Mouse (Mus musculus) liver, embryonic 13.5 days (tissue): ENCODE measurements around the gene Nfib. TPM values are rescaled to one million over a fixed set of nuclear protein-coding genes. Genes with fewer than 3 reads are reported as not detected.
A peak's percentile ranks its signal among the peaks of the same experiment; 100 is the strongest.

ENCODE experiments used
- ATAC-seq: fragments of 200-750 bp; cut with Nextera tagmentation; 2 replicates; pipeline ENCODE4 v1.8.0; 2017; ENCODE audit warnings: low read depth, mild to moderate bottlenecking, moderate number of reproducible peaks, moderate library complexity
- DNase-seq: peaks from one replicate; pipeline ENCODE4 v3.0.0; 2022
- H3K27ac ChIP-seq: fragments of 300-500 bp; sonication (generic); 2 replicates; pipeline ENCODE4 v1.5.1; 2015; ENCODE audit warnings: moderate library complexity, mild to moderate bottlenecking, inconsistent platforms
- H3K27me3 ChIP-seq: fragments of 300-500 bp; sonication (generic); 2 replicates; pipeline ENCODE4 v1.6.1; 2015; ENCODE audit warnings: mild to moderate bottlenecking, inconsistent platforms
- H3K36me3 ChIP-seq: fragments of 300-500 bp; sonication (generic); 2 replicates; pipeline ENCODE4 v1.6.1; 2015; ENCODE audit warnings: mild to moderate bottlenecking, inconsistent platforms
- H3K4me1 ChIP-seq: fragments of 300-500 bp; sonication (generic); replicated peaks from 2 replicates; pipeline ENCODE4 v1.6.1; 2015; ENCODE audit warnings: inconsistent platforms
- H3K4me2 ChIP-seq: fragments of 300-500 bp; sonication (generic); 2 replicates; pipeline ENCODE4 v1.6.1; 2015; ENCODE audit warnings: inconsistent platforms, mild to moderate bottlenecking, moderate library complexity
- H3K4me3 ChIP-seq: fragments of 300-500 bp; sonication (generic); replicated peaks from 2 replicates; pipeline ENCODE4 v1.5.1; 2015; ENCODE audit warnings: mild to moderate bottlenecking, inconsistent platforms
- H3K9ac ChIP-seq: fragments of 300-500 bp; sonication (generic); 2 replicates; pipeline ENCODE4 v1.6.1; 2015; ENCODE audit warnings: mild to moderate bottlenecking, inconsistent platforms
- H3K9me3 ChIP-seq: fragments of 300-500 bp; sonication (generic); replicated peaks from 2 replicates; pipeline ENCODE4 v1.6.1; 2016; ENCODE audit warnings: inconsistent platforms
- WGBS: fragments of 180-500 bp; shearing (Covaris S2); methylation state at CpG from one replicate; pipeline ENCODE4 v1.1.7; 2015; ENCODE audit not compliant: insufficient replicate concordance; 5-methylcytosine and 5-hydroxymethylcytosine counted together
- polyA plus RNA-seq: library from polyadenylated mRNA; unstranded; fragments of >200 nt; fragmentation: Nextera tagmentation; extraction: Ambion mirVana; gene quantifications from 2 replicates; pipeline ENCODE4 v1.2.1, GENCODE M21; 2015

Nfib gene
- polyA plus RNA-seq, 1 experiment from 2014 or later = 4.9 TPM

- no peaks in the 10 kb centered on the region for H3K36me3 ChIP-seq
- WGBS = 51% methylated on average over 2 of the region's 2 CpGs
- DNase-seq = no peak
- no peak overlapping the region for H3K27ac ChIP-seq
- no peak overlapping the region for H3K9ac ChIP-seq
- no peak for ATAC-seq
- no peaks in the 10 kb centered on the region for H3K9me3 ChIP-seq
- no peak overlapping the region for H3K4me2 ChIP-seq
- 0 out of 2 replicates have a peak, but pooled peaks cover 4% of the 10 kb centered on the region for H3K4me1 ChIP-seq
- no peaks in the 10 kb centered on the region for H3K27me3 ChIP-seq
- no peak overlapping the region for H3K4me3 ChIP-seq
These were observed 315.0 kb downstream of the Nfib start for GRCm38 (mm10) chr4:82390545-82390944.

DNA sequence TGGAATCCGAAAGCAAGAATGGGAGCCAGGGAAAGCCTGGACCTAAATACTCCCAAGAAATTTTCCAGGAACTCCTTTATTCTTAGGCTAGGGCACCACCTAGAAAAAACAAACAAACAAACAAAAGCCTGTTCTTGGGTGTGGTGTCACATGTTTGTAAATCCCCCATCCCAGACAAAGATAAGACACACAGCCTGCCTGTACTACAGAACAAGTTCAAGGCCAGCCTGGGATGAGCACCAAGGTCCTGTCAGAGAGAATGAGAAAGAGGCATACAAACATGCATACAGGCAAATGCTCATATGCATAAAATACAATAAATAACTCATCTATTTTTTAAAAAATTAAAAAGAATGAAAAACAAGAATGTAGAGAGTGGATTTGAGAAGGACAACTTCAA, 315.7 kb downstream of the Nfib start:
- H3K27ac ChIP-seq = no peak overlapping the region
- H3K27me3 ChIP-seq = no peaks in the 10 kb centered on the region
- no peaks in the 10 kb centered on the region for H3K36me3 ChIP-seq
- H3K4me3 ChIP-seq = no peak overlapping the region
- H3K4me1 ChIP-seq = 0 out of 2 replicates have a peak, but pooled peaks cover 5% of the 10 kb centered on the region
- no peaks in the 10 kb centered on the region for H3K9me3 ChIP-seq
- no peak overlapping the region for H3K9ac ChIP-seq
- WGBS = 75% methylated on average over 1 of the region's 1 CpGs
- no peak for ATAC-seq
- no peak for DNase-seq
- H3K4me2 ChIP-seq = no peak overlapping the region

DNA sequence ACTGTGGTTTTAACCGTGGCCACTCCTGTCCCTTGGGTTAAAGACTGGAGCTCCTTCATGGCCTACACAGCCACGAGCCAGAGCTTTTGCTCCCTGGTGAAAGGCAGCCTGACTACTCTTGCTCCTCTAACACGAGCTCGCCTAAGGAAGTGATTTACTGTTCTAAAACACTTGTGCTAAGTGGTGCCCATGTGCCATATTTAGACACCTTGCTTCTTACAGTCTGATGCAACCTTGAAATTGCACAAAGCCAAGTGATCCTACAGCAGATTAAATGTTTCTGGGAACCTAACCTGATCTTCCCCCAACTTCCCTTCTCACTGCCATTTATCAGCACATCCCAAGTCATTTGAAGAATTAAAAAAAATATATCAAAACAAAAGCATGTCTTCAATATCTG, 317.9 kb downstream of the Nfib start:
- H3K4me3 ChIP-seq = no peak overlapping the region
- no peak for DNase-seq
- no peaks in the 10 kb centered on the region for H3K27me3 ChIP-seq
- peaks cover 14% of the 10 kb centered on the region; the same call in 1 of the 2 replicates for H3K4me1 ChIP-seq
- no peak overlapping the region for H3K9ac ChIP-seq
- 52% methylated on average over 4 of the region's 4 CpGs for WGBS
- H3K4me2 ChIP-seq = no peak overlapping the region
- no peak for ATAC-seq
- no peaks in the 10 kb centered on the region for H3K36me3 ChIP-seq
- no peak overlapping the region for H3K27ac ChIP-seq
- H3K9me3 ChIP-seq = no peaks in the 10 kb centered on the region

GRCm38 (mm10) chr4:82386222-82386993, 319.1 kb downstream of the Nfib start:
- H3K4me1 ChIP-seq = peaks cover 10% of the 10 kb centered on the region; the same call in 1 of the 2 replicates
- ATAC-seq (no peak), DNase-seq (no peak)
- H3K4me2 ChIP-seq = no peak overlapping the region
- no peak overlapping the region for H3K27ac ChIP-seq
- WGBS = 66% methylated on average over 4 of the region's 4 CpGs
- H3K9ac ChIP-seq = no peak overlapping the region
- H3K27me3 ChIP-seq = no peaks in the 10 kb centered on the region
- no peak overlapping the region for H3K4me3 ChIP-seq
- H3K9me3 ChIP-seq = no peaks in the 10 kb centered on the region
- no peaks in the 10 kb centered on the region for H3K36me3 ChIP-seq

GRCm38 (mm10) chr4:82385638-82386037, 319.9 kb downstream of the Nfib start:
- WGBS = 54% methylated on average over 4 of the region's 4 CpGs
- Histone ChIP-seq H3K27ac (peak overlapping the region; percentile 60), H3K36me3 (no peaks in the 10 kb centered on the region), H3K4me2 (no peak overlapping the region), H3K9ac (no peak overlapping the region), H3K4me3 (no peak overlapping the region), H3K9me3 (no peaks in the 10 kb centered on the region), H3K4me1 (peaks cover 10% of the 10 kb centered on the region; the same call in 1 of the 2 replicates), H3K27me3 (no peaks in the 10 kb centered on the region)
- 0 out of 2 replicates have a peak, but pooled peaks have one; percentile 43 for ATAC-seq
- no peak for DNase-seq

DNA sequence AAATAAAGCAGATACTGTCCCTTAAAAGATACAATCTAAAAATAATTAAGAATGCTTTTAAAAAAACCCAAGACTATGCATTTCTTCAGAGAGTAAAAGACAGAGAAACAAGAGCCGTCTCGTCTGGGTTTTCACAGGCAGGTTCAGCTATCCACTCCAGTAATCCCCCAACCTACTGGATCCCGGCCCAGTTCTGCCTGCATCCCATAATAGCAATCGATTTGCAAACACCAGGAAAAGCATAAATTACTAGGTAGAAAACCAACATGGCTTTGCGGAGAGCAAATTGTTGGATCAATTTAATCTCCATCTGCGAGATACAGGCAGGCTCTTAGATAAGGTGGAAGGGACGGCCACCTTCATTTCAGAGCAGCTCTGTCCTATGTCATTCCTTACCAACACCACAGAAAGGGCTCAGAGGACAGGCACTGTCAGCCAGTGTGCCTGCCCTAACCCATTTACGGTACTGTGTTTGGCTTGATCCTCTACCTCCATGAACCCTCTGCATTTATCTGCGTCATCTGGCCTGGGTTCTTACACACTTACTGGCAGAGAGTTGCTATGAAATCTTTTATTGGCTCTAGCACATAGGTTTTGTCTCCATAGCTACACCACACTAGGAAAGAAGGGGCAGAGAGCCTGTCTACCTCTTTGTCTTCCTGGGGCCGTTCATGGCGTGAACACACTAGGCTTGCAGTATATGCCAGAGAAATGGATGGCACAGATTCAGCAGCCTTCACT, 321.4 kb downstream of the Nfib start:
- WGBS = 73% methylated on average over 11 of the region's 11 CpGs
- H3K27ac ChIP-seq = no peak overlapping the region
- H3K9me3 ChIP-seq = no peaks in the 10 kb centered on the region
- no peak overlapping the region for H3K9ac ChIP-seq
- H3K4me2 ChIP-seq = no peak overlapping the region
- no peak for DNase-seq
- ATAC-seq = no peak
- H3K4me1 ChIP-seq = peaks cover 10% of the 10 kb centered on the region; the same call in 1 of the 2 replicates
- no peak overlapping the region for H3K4me3 ChIP-seq
- no peaks in the 10 kb centered on the region for H3K27me3 ChIP-seq
- no peaks in the 10 kb centered on the region for H3K36me3 ChIP-seq

DNA sequence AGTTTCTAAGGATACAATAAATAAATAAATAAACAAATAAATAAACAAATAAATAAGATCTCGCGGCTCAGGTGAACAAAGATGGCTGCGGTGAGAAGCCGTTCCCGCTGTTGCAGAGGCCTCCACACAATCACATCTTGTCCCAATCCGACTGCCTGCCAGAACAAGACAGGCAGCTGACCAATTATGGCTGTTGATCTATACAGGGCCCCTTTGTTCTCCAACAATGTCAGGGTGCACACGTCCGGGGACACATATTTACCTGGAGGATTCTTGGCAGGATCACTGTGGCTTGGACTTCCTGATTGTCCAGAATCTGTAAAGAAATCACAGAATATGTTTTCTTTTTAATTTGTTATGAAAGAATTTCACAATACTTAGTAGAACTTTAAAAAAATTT, 322.2 kb downstream of the Nfib start:
- ATAC-seq (no peak), DNase-seq (no peak)
- H3K27ac ChIP-seq = no peak overlapping the region

GRCm38 (mm10) chr4:82381786-82382185, 323.8 kb downstream of the Nfib start:
- Histone ChIP-seq H3K4me3 (no peak overlapping the region), H3K9ac (no peak overlapping the region), H3K36me3 (no peaks in the 10 kb centered on the region), H3K4me1 (peaks cover 10% of the 10 kb centered on the region; the same call in 1 of the 2 replicates), H3K9me3 (no peaks in the 10 kb centered on the region), H3K27ac (no peak overlapping the region), H3K27me3 (no peaks in the 10 kb centered on the region), H3K4me2 (no peak overlapping the region)
- ATAC-seq (no peak), DNase-seq (no peak)
- 55% methylated on average over 1 of the region's 1 CpGs for WGBS

More for the DNA sequence above, 322.2 kb downstream of the Nfib start:
- Histone ChIP-seq H3K4me3 (no peak overlapping the region), H3K36me3 (no peaks in the 10 kb centered on the region), H3K27me3 (no peaks in the 10 kb centered on the region), H3K9me3 (no peaks in the 10 kb centered on the region), H3K9ac (no peak overlapping the region), H3K4me2 (no peak overlapping the region), H3K4me1 (peaks cover 10% of the 10 kb centered on the region; the same call in 1 of the 2 replicates)
- 79% methylated on average over 8 of the region's 8 CpGs for WGBS

DNA sequence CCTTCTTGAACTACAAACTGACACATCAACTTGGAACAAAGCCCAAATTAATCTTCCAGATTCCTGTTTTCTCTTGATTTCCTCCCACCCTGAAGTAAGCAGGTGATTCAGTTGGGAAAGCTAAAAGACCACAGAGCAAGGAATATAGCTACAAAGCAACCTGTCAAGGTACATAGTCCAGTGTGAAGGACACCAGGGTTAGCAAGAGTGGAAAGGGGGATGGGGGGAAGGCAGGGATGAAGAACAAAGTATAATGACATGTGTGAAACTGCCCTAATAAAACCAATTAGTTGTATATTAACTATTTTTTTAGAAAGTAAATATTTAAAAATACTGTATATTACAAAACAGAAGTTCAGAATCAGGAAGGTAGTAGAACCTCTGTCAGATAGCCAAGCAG, 325.0 kb downstream of the Nfib start:
- no peaks in the 10 kb centered on the region for H3K9me3 ChIP-seq
- ATAC-seq = no peak
- DNase-seq = no peak
- H3K9ac ChIP-seq = no peak overlapping the region
- H3K27ac ChIP-seq = no peak overlapping the region
- peaks cover 10% of the 10 kb centered on the region; the same call in 1 of the 2 replicates for H3K4me1 ChIP-seq
- H3K36me3 ChIP-seq = no peaks in the 10 kb centered on the region
- H3K27me3 ChIP-seq = no peaks in the 10 kb centered on the region
- H3K4me2 ChIP-seq = no peak overlapping the region
- no peak overlapping the region for H3K4me3 ChIP-seq

GRCm38 (mm10) chr4:82378050-82378449, 327.5 kb downstream of the Nfib start:
- Histone ChIP-seq H3K27ac (no peak overlapping the region), H3K4me2 (no peak overlapping the region), H3K4me3 (no peak overlapping the region), H3K9ac (no peak overlapping the region), H3K27me3 (no peaks in the 10 kb centered on the region), H3K36me3 (no peaks in the 10 kb centered on the region), H3K4me1 (no peaks in the 10 kb centered on the region), H3K9me3 (no peaks in the 10 kb centered on the region)
- no peak for ATAC-seq
- WGBS = 77% methylated on average over 3 of the region's 3 CpGs
- no peak for DNase-seq

DNA sequence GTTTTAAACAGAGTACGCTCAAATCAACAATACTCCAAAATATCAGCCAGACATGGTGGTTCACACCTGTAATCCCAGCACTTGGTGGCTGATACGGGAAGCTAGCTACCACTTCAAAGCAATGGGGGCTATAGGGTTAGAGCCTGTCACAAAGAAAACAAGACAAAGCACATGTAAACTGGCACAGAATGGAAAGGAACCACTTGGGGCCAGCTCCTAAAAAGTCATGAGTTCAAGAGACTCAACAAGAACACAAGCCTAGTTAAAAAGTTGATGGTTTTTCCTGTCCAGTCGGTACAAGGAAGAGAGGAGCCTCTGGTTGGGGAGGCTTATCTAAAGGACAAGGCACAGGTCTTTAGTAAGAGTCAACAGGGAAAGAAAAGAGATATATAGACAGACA, 327.9 kb downstream of the Nfib start:
- H3K9me3 ChIP-seq = no peaks in the 10 kb centered on the region
- no peak overlapping the region for H3K9ac ChIP-seq
- ATAC-seq = no peak
- WGBS = 64% methylated on average over 3 of the region's 3 CpGs
- H3K4me3 ChIP-seq = no peak overlapping the region
- no peaks in the 10 kb centered on the region for H3K27me3 ChIP-seq
- no peak overlapping the region for H3K4me2 ChIP-seq
- no peak for DNase-seq
- no peak overlapping the region for H3K27ac ChIP-seq
- H3K4me1 ChIP-seq = no peaks in the 10 kb centered on the region
- H3K36me3 ChIP-seq = no peaks in the 10 kb centered on the region
